In the genomic region with DNA sequence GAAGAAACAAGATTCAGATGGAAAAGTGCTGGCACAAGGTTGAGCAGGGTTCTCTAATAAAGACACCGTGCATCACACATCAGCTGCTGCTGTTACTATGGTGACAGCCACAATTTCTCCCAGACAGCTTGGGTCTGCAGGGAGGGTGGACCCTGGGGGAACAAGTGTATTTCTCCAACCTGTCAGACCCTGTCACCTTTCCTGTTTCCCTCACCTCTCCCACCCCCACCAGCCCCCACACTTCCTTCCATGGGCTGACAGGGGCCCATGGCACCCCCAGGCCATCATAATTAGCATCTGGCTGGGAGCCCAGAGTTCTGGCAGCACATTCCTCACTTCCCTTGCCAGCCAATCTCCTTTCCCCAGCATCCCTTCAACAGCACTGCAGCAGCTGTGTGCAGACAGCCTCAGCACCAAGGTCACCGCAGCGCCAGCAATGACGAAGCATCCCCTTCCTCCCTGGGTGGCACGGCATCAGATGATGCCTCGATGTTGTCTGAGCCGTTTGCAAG, we compare ENCODE assay signal across 8 mouse cellular contexts. TPM values are rescaled to one million over a fixed set of nuclear protein-coding genes. Genes with fewer than 3 reads are reported as not detected.
A peak's percentile ranks its signal among the peaks of the same experiment; 100 is the strongest.
DNase-seq lines count a peak whose midpoint lies in the region; ATAC-seq and TF ChIP-seq lines count a peak whose summit lies in the region.

No protein-coding gene starts in this region.

- ATAC-seq in forebrain, postnatal 0 days = peak; percentile 94
- peak; percentile 88 to 95 for ATAC-seq in hematopoietic stem cell, adult 5-6 weeks (replicated peaks in 1 of 2; ENCODE audit: insufficient read depth in 1 of 2, low FRiP score in 2 of 2, low TSS enrichment in 1 of 2, low read depth in 1 of 2, poor library complexity in 2 of 2, severe bottlenecking in 2 of 2)

- no peak for TF ChIP-seq CTCF in E14TG2a.4 (conservative IDR thresholded peaks at IDR 0.05; ENCODE audit: low read length)
- no peak for TF ChIP-seq CTCF in brain, embryonic 14.5 days (IDR thresholded peaks at IDR 0.05; ENCODE audit: borderline replicate concordance, extremely low read depth, insufficient read depth, insufficient read length)
- no peak for TF ChIP-seq CTCF in forebrain, postnatal 0 days (IDR thresholded peaks at IDR 0.05; ENCODE audit: low read depth)

- peak overlapping the region; percentile 83 for H3K27ac ChIP-seq in forebrain, postnatal 0 days (ENCODE audit: low read depth, low read length)

- H3K4me1 ChIP-seq in E14TG2a.4 (replicated peaks; ENCODE audit: low read depth, low read length) = peaks cover 37% of the 10 kb centered on the region
- H3K4me1 ChIP-seq in forebrain, postnatal 0 days (ENCODE audit: insufficient read depth) = peaks cover 16% of the 10 kb centered on the region

- peak overlapping the region; percentile 14; the same call in 1 of the 2 replicates for H3K4me3 ChIP-seq in E14TG2a.4 (replicated peaks; ENCODE audit: low read length)
- H3K4me3 ChIP-seq in forebrain, postnatal 0 days (ENCODE audit: low read depth, low read length) = peak overlapping the region; percentile 20

- peak; percentile 97 for DNase-seq in brain, embryonic 14.5 days (ENCODE audit: low read depth)
- peak; percentile 84 for DNase-seq in forebrain, postnatal 0 days
- DNase-seq in layer of hippocampus, adult 18-20 months (ENCODE audit: low spot score in 2 of 2) = peak; percentile 72 to 86
- DNase-seq in lung, postnatal 14 days = peak; percentile 45
- DNase-seq in right cerebral cortex, postnatal 25 days = peak; percentile 70
- no peak for DNase-seq in spleen, adult 18-20 months

- peak overlapping the region; percentile 31; the same call in 1 of the 2 replicates for H3K9ac ChIP-seq in forebrain, postnatal 0 days

- WGBS in forebrain, postnatal 0 days = 1% methylated on average over 7 of the region's 7 CpGs

- no peaks in the 10 kb centered on the region for H3K36me3 ChIP-seq in E14TG2a.4 (ENCODE audit: insufficient read depth, low read length)
- no peaks in the 10 kb centered on the region for H3K36me3 ChIP-seq in forebrain, postnatal 0 days (ENCODE audit: insufficient read depth)

- H3K9me3 ChIP-seq in E14TG2a.4 (ENCODE audit: low read length) = no peaks in the 10 kb centered on the region
- H3K9me3 ChIP-seq in forebrain, postnatal 0 days (ENCODE audit: low read length) = no peaks in the 10 kb centered on the region

- no peak for TF ChIP-seq POLR2A in brain, embryonic 14.5 days (IDR thresholded peaks at IDR 0.05; ENCODE audit: borderline replicate concordance, extremely low read depth, insufficient read depth, insufficient read length, poor library complexity, severe bottlenecking)

- peak overlapping the region; percentile 50 for H3K4me2 ChIP-seq in forebrain, postnatal 0 days (ENCODE audit: low read depth)

- no peaks in the 10 kb centered on the region for H3K27me3 ChIP-seq in E14TG2a.4 (ENCODE audit: insufficient read depth, low read length)
- H3K27me3 ChIP-seq in forebrain, postnatal 0 days (ENCODE audit: insufficient read depth, low read length) = no peaks in the 10 kb centered on the region

RNA-seq across cellular contexts. Expression of gene Tnrc6a, which starts 39.4 kb away (rescaled TPM):
- 78.8 and 88.9 TPM in 2 replicates for polyA plus RNA-seq in brain, embryonic 14.5 days (2012; rRNA removed)
- total RNA-seq in forebrain, postnatal 0 days (2014; rRNA removed) = 38.4 and 48.0 TPM in 2 replicates
- polyA plus RNA-seq in forebrain, postnatal 0 days (2015; fragmentation: Nextera tagmentation; extraction: Ambion mirVana) = 30.8 and 40.7 TPM in 2 replicates
- total RNA-seq in hematopoietic stem cell, adult 5-6 weeks (2017) = 50.2 and 53.0 TPM in 2 replicates
- 10 to 100 TPM; 43.4 to 47.1 TPM for total RNA-seq in layer of hippocampus, adult 18-20 months (2021)

Comparison
In these comparisons a context has a peak if more than half of its experiments do, and no peak if none do; other contexts are left out.
1. DNase-seq: peak in brain, embryonic 14.5 days (single experiment), forebrain, postnatal 0 days (single experiment), layer of hippocampus, adult 18-20 months (2 of 2), lung, postnatal 14 days (single experiment) and right cerebral cortex, postnatal 25 days (single experiment); none in spleen, adult 18-20 months (0 of 2).